Mouse (Mus musculus) liver, adult 2 months (tissue): ENCODE data around the gene Sh3bp4.

Source experiments
- CTCF ChIP-seq: fragments of 200-500 bp; IDR thresholded peaks from 2 replicates; pipeline ENCODE4 v1.5.1; 2011; ENCODE audit warnings: low read depth, low read length, control low read depth
- POLR2A ChIP-seq: fragments of 200-500 bp; IDR thresholded peaks from 2 replicates; pipeline ENCODE4 v1.6.1; 2011; ENCODE audit warnings: low read length, control low read depth; ENCODE audit not compliant: insufficient read depth; ENCODE audit errors: extremely low read depth

GRCm38 (mm10) chr1:89120290-89120689 is 50.1 kb downstream of the Sh3bp4 start:
- TF ChIP-seq POLR2A (no peak), CTCF (no peak)
